Mouse (Mus musculus) liver, embryonic 15.5 days (tissue): ENCODE measurements at regions not wholly inside any gene's neighbourhood (a gene's known extent, or its start where the extent isn't known, plus 50 kb on each side); places are given as distances from the start of the nearest gene placed in this dataset.

ENCODE experiments used
- ATAC-seq: fragments of 200-750 bp; cut with Nextera tagmentation; 2 replicates; pipeline ENCODE4 v1.8.0; 2017; ENCODE audit warnings: moderate number of reproducible peaks, mild to moderate bottlenecking, moderate library complexity; ENCODE audit not compliant: insufficient read depth
- H3K27ac ChIP-seq: fragments of 300-500 bp; sonication (generic); replicated peaks from 2 replicates; pipeline ENCODE4 v1.5.1; 2015; ENCODE audit warnings: mild to moderate bottlenecking, inconsistent platforms
- H3K27me3 ChIP-seq: fragments of 300-500 bp; sonication (generic); 2 replicates; pipeline ENCODE4 v1.6.1; 2015; ENCODE audit warnings: mild to moderate bottlenecking, inconsistent platforms
- H3K36me3 ChIP-seq: fragments of 300-500 bp; sonication (generic); replicated peaks from 2 replicates; pipeline ENCODE4 v1.6.1; 2015; ENCODE audit warnings: moderate library complexity, mild to moderate bottlenecking, inconsistent platforms
- H3K4me1 ChIP-seq: fragments of 300-500 bp; sonication (generic); replicated peaks from 2 replicates; pipeline ENCODE4 v1.6.1; 2015; ENCODE audit warnings: inconsistent platforms
- H3K4me2 ChIP-seq: fragments of 300-500 bp; sonication (generic); 2 replicates; pipeline ENCODE4 v1.6.1; 2015; ENCODE audit warnings: moderate library complexity, mild to moderate bottlenecking, inconsistent platforms
- H3K4me3 ChIP-seq: fragments of 300-500 bp; sonication (generic); replicated peaks from 2 replicates; pipeline ENCODE4 v1.5.1; 2015; ENCODE audit warnings: mild to moderate bottlenecking, inconsistent platforms
- H3K9ac ChIP-seq: fragments of 300-500 bp; sonication (generic); 2 replicates; pipeline ENCODE4 v1.6.1; 2015; ENCODE audit warnings: moderate library complexity, mild to moderate bottlenecking, inconsistent platforms
- H3K9me3 ChIP-seq: fragments of 300-500 bp; sonication (generic); replicated peaks from 2 replicates; pipeline ENCODE4 v1.6.1; 2016; ENCODE audit warnings: inconsistent platforms
- WGBS: fragments of 180-500 bp; shearing (Covaris S2); methylation state at CpG from one replicate; pipeline ENCODE4 v1.1.7; 2015; ENCODE audit warnings: mixed read lengths; ENCODE audit not compliant: insufficient replicate concordance; 5-methylcytosine and 5-hydroxymethylcytosine counted together

DNA sequence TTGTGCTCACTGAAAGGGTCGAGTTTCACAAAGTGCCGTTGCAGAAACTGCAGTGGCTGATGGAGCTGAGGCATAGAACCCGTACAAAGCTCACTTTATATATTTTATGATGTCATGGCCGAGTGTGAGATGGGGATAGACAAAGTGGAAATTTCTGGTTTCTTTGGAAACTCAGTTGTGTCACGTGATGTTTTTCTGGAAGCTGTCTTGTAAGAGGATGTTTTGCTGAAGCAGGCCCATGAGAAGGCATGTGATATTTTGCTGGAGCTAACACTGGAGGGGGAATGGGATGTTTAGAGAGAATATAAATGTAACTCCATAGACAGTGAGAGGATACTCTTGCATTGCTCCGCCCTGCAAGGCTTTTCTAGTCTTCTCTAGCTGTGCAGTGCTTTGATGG, 311.7 kb downstream of the Tmem132b start:
- Histone ChIP-seq H3K27ac (no peak overlapping the region), H3K9me3 (peaks cover 11% of the 10 kb centered on the region; the same call in 1 of the 2 replicates), H3K36me3 (no peaks in the 10 kb centered on the region), H3K9ac (no peak overlapping the region), H3K4me3 (no peak overlapping the region), H3K4me2 (no peak overlapping the region), H3K4me1 (no peaks in the 10 kb centered on the region), H3K27me3 (no peaks in the 10 kb centered on the region)
- 52% methylated on average over 6 of the region's 6 CpGs for WGBS
- no peak for ATAC-seq

DNA sequence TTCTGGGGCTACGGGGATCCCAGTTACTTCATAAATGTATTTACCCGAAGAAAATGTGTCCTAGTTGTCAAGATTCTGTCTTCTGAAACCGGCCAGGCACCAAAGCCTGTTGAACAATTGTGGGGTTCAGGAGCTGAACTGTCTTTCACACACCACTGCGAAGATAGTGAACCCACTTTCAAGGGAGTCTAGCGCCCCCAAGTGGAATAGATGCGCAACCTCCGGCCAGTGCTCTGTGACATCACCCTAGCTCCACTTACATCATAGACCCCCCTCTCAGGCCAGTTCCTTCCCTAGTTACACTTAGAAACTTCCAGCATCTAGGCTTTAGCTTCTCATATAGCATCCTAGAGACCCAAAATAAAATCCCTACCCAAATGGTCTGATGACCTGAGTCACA, 318.1 kb downstream of the Tmem132b start:
- 63% methylated on average over 7 of the region's 7 CpGs for WGBS
- H3K9me3 ChIP-seq, result 0 out of 2 replicates have a peak, but pooled peaks cover 11% of the 10 kb centered on the region
- ATAC-seq, result no peak

DNA sequence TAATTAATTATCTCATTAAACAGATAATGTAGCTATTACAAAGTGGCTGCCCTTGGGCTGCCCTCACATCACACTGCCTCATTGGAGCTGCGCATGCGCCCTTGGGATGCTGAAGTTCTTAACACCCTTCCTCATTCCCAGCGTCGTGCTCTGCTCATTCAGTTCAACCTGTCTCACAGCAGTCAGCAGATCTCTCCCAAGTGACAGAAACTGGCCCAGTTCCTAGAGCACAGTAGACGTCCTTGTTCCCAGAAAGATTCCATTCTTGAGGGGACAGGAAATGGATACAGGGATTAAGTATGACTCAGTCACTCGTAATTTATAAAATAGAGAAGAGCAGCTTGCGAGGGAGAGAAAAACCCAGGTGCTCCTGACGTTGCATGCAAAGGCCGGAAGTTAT, 344.7 kb downstream of the Tmem132b start:
- WGBS, result 60% methylated on average over 9 of the region's 9 CpGs
- no peak overlapping the region for H3K4me2 ChIP-seq

More for the DNA sequence above, 318.1 kb downstream of the Tmem132b start:
- H3K4me2 ChIP-seq, result no peak overlapping the region
- no peak overlapping the region for H3K4me3 ChIP-seq
- H3K9ac ChIP-seq, result no peak overlapping the region
- no peaks in the 10 kb centered on the region for H3K27me3 ChIP-seq
- H3K27ac ChIP-seq, result no peak overlapping the region
- H3K36me3 ChIP-seq, result no peaks in the 10 kb centered on the region
- H3K4me1 ChIP-seq, result no peaks in the 10 kb centered on the region

DNA sequence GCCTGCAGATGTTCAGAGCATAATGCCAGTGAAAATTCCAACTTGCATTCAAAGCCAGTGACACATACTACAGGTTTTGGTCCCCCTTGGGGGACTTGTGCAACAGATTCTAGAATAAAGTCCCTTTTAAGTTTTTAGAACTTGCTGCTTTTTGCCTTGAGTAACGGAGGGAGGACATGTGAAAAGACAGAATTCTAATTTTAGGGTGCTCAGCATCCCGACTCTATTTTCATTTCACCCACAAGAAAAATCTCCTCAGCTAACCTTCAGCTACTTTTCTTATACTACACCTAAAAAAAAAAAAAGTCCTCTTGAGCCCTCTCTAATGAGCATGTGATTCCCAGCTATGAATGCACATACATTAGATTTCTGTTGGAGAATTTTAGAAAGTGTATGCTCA, 357.3 kb downstream of the Tmem132b start:
- no peaks in the 10 kb centered on the region for H3K27me3 ChIP-seq
- no peaks in the 10 kb centered on the region for H3K4me1 ChIP-seq
- H3K36me3 ChIP-seq, result no peaks in the 10 kb centered on the region
- H3K27ac ChIP-seq, result no peak overlapping the region
- 59% methylated on average over 2 of the region's 2 CpGs for WGBS
- no peak for ATAC-seq
- H3K4me2 ChIP-seq, result no peak overlapping the region
- H3K9me3 ChIP-seq, result no peaks in the 10 kb centered on the region
- H3K4me3 ChIP-seq, result no peak overlapping the region
- no peak overlapping the region for H3K9ac ChIP-seq

More for the DNA sequence above, 344.7 kb downstream of the Tmem132b start:
- H3K4me3 ChIP-seq, result no peak overlapping the region
- H3K9me3 ChIP-seq, result no peaks in the 10 kb centered on the region; the same call in 1 of the 2 replicates
- H3K27me3 ChIP-seq, result no peaks in the 10 kb centered on the region
- no peak overlapping the region for H3K27ac ChIP-seq
- H3K4me1 ChIP-seq, result no peaks in the 10 kb centered on the region
- ATAC-seq, result no peak
- no peak overlapping the region for H3K9ac ChIP-seq
- H3K36me3 ChIP-seq, result no peaks in the 10 kb centered on the region

DNA sequence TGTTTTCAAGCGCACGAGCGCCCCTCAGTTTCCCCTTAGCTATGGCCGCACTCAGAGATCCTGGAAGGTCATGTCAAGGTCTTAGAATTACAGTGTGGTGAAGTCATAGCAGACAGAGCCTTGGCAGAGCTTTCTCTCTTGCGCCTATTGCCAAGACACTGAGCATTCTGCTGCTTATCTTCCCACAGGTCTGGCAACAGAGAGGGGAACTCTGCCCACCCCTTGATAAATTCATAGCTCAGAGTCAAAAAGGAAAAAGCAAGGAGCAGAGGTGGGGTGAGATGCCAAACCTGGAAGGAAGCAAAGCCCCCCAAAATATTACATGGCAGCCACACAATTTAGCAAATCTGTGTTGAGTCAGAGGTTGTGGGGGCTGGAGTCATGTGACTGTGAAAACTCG, 362.3 kb downstream of the Tmem132b start:
- ATAC-seq, result no peak
- no peak overlapping the region for H3K27ac ChIP-seq
- no peaks in the 10 kb centered on the region for H3K4me1 ChIP-seq
- H3K36me3 ChIP-seq, result no peaks in the 10 kb centered on the region
- no peak overlapping the region for H3K4me2 ChIP-seq
- H3K4me3 ChIP-seq, result no peak overlapping the region
- H3K27me3 ChIP-seq, result no peaks in the 10 kb centered on the region
- H3K9me3 ChIP-seq, result no peaks in the 10 kb centered on the region
- 58% methylated on average over 6 of the region's 6 CpGs for whole genome bisulfite sequencing
- no peak overlapping the region for H3K9ac ChIP-seq

DNA sequence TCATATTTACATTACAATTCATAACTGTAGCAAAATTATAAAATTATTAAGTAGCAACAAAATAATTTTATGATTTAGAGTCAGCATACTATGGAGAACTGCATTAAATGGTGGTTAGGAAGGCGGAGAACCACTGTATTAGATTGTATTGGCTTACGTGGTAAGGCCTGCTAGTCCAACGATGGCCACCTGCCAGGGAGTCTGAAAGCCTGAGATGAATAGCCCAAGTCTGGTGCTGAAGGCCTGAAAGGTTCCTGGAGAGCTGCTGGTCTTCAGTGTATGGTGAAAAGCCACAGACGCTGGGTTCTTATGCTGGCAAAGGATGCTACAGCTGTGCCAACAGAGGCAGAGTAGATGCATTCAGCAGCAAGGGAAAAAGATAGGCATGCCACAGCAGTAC, 370.5 kb downstream of the Tmem132b start:
- no peak overlapping the region for H3K9ac ChIP-seq
- WGBS, result 63% methylated on average over 4 of the region's 4 CpGs
- no peaks in the 10 kb centered on the region for H3K4me1 ChIP-seq

DNA sequence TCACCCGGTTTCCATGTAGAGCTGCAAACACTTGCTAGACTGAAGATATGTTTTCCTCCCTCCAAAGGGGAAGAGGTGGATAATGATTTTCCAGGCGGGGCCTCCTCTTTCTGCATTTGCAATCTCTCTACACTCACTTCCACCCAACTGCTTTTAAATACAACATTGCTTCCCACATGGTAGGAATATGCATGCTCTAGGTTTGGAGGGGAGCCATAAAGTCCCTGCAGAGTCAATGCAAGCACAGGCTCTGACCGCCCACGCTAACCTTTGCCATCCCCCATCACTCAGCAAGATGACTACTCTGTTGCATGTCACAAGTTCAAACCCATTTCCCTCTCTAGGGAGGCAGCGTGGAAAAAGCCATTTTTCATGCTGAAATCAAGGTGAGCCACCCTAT, 372.9 kb downstream of the Tmem132b start:
- no peak overlapping the region for H3K4me2 ChIP-seq
- WGBS, result 63% methylated on average over 5 of the region's 5 CpGs
- H3K9ac ChIP-seq, result no peak overlapping the region

More for the DNA sequence above, 370.5 kb downstream of the Tmem132b start:
- H3K9me3 ChIP-seq, result no peaks in the 10 kb centered on the region; the same call in none of the 2 replicates
- no peak overlapping the region for H3K4me2 ChIP-seq
- no peaks in the 10 kb centered on the region for H3K36me3 ChIP-seq
- H3K27me3 ChIP-seq, result no peaks in the 10 kb centered on the region
- no peak for ATAC-seq
- no peak overlapping the region for H3K4me3 ChIP-seq
- H3K27ac ChIP-seq, result no peak overlapping the region

DNA sequence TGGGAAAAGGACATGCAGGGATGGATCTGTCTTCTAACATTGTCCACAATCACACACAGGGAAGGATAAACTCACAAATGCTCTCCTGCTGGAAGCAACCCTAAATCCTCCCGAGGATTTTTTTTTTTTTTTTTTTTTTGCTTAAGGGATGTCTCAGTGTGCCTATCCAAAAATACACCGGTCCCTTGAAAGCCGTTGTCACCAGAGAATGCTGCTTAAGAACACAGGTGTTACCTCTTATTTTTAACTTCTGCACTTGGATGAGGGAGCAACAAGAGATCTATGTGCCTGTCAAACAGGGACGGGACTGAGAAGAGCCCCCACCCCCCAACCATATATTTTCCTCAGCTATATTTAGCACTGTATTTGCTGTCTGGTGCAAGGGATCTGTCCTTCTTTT, 375.8 kb downstream of the Tmem132b start:
- Histone ChIP-seq H3K27me3 (no peaks in the 10 kb centered on the region), H3K27ac (no peak overlapping the region), H3K4me2 (no peak overlapping the region), H3K36me3 (no peaks in the 10 kb centered on the region), H3K4me3 (no peak overlapping the region), H3K9me3 (no peaks in the 10 kb centered on the region; the same call in 1 of the 2 replicates), H3K4me1 (no peaks in the 10 kb centered on the region), H3K9ac (no peak overlapping the region)
- ATAC-seq, result no peak
- whole genome bisulfite sequencing, result 69% methylated on average over 4 of the region's 4 CpGs

More for the DNA sequence above, 372.9 kb downstream of the Tmem132b start:
- Histone ChIP-seq H3K4me1 (no peaks in the 10 kb centered on the region), H3K4me3 (no peak overlapping the region), H3K27me3 (no peaks in the 10 kb centered on the region), H3K27ac (no peak overlapping the region), H3K9me3 (no peaks in the 10 kb centered on the region; the same call in none of the 2 replicates), H3K36me3 (no peaks in the 10 kb centered on the region)
- no peak for ATAC-seq

DNA sequence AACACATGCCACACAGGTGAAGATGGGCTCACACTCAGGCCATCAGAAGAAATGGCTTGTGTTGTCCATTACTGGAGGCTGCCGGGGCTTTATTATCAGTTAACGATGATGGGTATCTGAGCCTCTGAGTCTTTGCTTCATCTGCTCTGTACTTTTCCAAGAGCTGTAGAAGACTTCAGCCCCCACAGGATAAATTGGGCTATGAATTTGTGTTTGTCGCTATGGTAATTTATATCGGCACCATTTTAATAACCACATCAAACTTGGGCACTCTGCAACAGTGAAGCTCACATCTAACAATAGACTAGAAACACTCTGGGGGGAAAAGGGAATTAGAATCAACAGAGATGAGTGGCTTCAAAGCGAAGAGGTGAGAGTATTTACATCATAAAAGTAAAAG, 376.3 kb downstream of the Tmem132b start:
- no peak overlapping the region for H3K9ac ChIP-seq
- no peaks in the 10 kb centered on the region for H3K27me3 ChIP-seq
- H3K4me3 ChIP-seq, result no peak overlapping the region
- no peak overlapping the region for H3K27ac ChIP-seq
- H3K9me3 ChIP-seq, result no peaks in the 10 kb centered on the region; the same call in 1 of the 2 replicates
- no peaks in the 10 kb centered on the region for H3K4me1 ChIP-seq
- H3K36me3 ChIP-seq, result no peaks in the 10 kb centered on the region
- ATAC-seq, result no peak
- 67% methylated on average over 5 of the region's 5 CpGs for WGBS
- no peak overlapping the region for H3K4me2 ChIP-seq

DNA sequence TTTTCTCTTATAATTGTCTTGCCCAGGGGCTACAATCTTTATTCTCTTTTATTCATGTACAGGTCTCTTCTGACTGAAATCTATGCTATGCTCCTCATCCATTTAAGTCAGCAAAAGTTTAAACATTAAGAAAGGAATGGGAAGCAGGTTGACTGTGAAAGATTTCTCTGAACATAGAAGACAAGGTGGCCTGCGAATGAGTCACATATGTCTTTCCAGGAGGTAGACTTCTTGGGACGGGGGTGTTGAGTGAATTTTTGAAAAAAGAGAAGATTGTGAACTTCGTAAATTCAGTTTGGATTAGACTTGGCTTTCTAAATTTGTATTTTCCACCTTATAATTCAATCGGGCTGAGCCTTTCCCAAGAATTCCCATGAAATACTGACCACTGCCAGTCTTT, 384.3 kb downstream of the Tmem132b start:
- no peaks in the 10 kb centered on the region for H3K4me1 ChIP-seq
- H3K9me3 ChIP-seq, result 0 out of 2 replicates have a peak, but pooled peaks cover 3% of the 10 kb centered on the region
- no peak for ATAC-seq
- no peak overlapping the region for H3K4me2 ChIP-seq
- H3K27ac ChIP-seq, result no peak overlapping the region
- 60% methylated on average over 4 of the region's 4 CpGs for WGBS
- no peak overlapping the region for H3K4me3 ChIP-seq
- no peaks in the 10 kb centered on the region for H3K27me3 ChIP-seq
- H3K36me3 ChIP-seq, result no peaks in the 10 kb centered on the region
- no peak overlapping the region for H3K9ac ChIP-seq

DNA sequence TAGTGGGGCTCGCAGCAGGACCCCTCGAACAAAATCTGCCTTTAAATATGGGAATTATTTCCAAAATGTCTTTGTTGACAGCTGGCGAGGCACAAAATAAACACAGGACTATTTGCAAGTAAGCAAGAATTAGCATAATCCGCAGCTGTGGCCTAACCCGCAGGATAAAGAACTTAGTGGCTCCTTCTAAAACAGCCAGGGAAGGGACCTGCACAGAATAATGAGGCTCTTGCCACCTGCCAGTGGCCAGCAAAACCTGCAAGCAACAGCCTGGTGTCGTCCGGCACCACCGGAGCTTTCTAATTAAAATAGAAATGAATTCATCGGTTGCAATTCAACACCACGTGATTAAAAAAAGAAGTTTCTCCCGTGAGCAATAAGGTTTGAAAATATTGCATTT, 389.4 kb downstream of the Tmem132b start:
- ATAC-seq, result no peak
- H3K27ac ChIP-seq, result no peak overlapping the region
- no peaks in the 10 kb centered on the region for H3K4me1 ChIP-seq
- no peak overlapping the region for H3K4me2 ChIP-seq
- H3K9ac ChIP-seq, result no peak overlapping the region
- H3K27me3 ChIP-seq, result no peaks in the 10 kb centered on the region
- H3K9me3 ChIP-seq, result 0 out of 2 replicates have a peak, but pooled peaks cover 5% of the 10 kb centered on the region
- H3K36me3 ChIP-seq, result no peaks in the 10 kb centered on the region
- H3K4me3 ChIP-seq, result no peak overlapping the region
- WGBS, result 31% methylated on average over 11 of the region's 11 CpGs

DNA sequence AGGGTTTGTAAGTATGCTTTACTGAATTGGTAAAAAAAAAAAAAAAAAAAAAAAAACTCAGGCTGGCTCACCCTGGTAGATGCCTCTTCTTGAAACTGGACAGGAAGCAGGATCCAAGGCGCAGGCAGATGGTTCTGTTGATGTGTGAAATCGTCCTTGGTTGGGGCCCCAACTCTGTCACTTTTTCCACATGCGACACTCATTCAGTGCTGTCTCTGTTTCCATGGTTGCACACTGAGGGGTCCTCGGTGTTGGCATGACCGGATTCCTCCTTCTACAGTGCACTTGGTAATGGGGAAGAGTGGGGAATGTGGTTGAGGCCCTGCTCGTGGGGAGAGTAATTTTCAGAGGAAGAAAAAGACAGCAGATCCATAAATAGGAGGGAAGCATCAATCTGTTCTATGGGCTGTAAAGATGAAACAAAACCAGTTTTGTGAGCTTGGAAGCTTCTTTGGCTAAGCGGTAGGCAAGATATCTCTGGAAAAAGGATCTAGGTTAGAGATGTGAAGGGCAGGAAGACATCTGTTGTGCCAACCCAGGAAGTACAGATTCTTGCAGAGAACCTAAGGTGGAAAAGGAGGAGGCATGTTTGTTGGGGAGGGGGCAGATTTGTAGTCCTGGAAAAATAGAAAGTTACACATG, 394.4 kb downstream of the Tmem132b start:
- H3K36me3 ChIP-seq, result no peaks in the 10 kb centered on the region
- WGBS, result 60% methylated on average over 7 of the region's 7 CpGs
- H3K4me2 ChIP-seq, result no peak overlapping the region
- no peak overlapping the region for H3K9ac ChIP-seq
- no peaks in the 10 kb centered on the region for H3K27me3 ChIP-seq
- H3K9me3 ChIP-seq, result 0 out of 2 replicates have a peak, but pooled peaks cover 6% of the 10 kb centered on the region
- ATAC-seq, result no peak
- H3K4me3 ChIP-seq, result no peak overlapping the region
- no peak overlapping the region for H3K27ac ChIP-seq
- H3K4me1 ChIP-seq, result no peaks in the 10 kb centered on the region
